Mouse (Mus musculus) forebrain, embryonic 11.5 days (tissue): Measurements from ENCODE around the gene Ldlrad3. TPM values are rescaled to one million over a fixed set of nuclear protein-coding genes. Genes with fewer than 3 reads are reported as not detected.
A peak's percentile ranks its signal among the peaks of the same experiment; 100 is the strongest.

ENCODE experiments used
- ATAC-seq: fragments of 200-750 bp; cut with Nextera tagmentation; replicated peaks from 2 replicates; pipeline ENCODE4 v1.8.0; 2017; ENCODE audit warnings: moderate TSS enrichment; ENCODE audit not compliant: low FRiP score
- DNase-seq: peaks from one replicate; pipeline ENCODE4 v3.0.0-alpha.2; 2017; ENCODE audit warnings: low spot score
- H3K27ac ChIP-seq: fragments of 300-500 bp; sonication (generic); 2 replicates; pipeline ENCODE4 v1.5.1; 2014; ENCODE audit warnings: low read depth, low read length
- H3K27me3 ChIP-seq: fragments of 300-500 bp; sonication (generic); 2 replicates; pipeline ENCODE4 v1.6.1; 2014; ENCODE audit warnings: mild to moderate bottlenecking, low read length, mixed read lengths; ENCODE audit not compliant: control insufficient read depth, insufficient read depth
- H3K36me3 ChIP-seq: fragments of 300-500 bp; sonication (generic); 2 replicates; pipeline ENCODE4 v1.6.1; 2014; ENCODE audit warnings: mild to moderate bottlenecking, low read length, moderate library complexity, mixed read lengths; ENCODE audit not compliant: control insufficient read depth, insufficient read depth
- H3K4me1 ChIP-seq: fragments of 300-500 bp; sonication (generic); replicated peaks from 2 replicates; pipeline ENCODE4 v1.6.1; 2014; ENCODE audit warnings: low read length, mixed read lengths; ENCODE audit not compliant: control insufficient read depth, insufficient read depth
- H3K4me2 ChIP-seq: fragments of 300-500 bp; sonication (generic); 2 replicates; pipeline ENCODE4 v1.6.1; 2014; ENCODE audit warnings: low read depth, mild to moderate bottlenecking, low read length, moderate library complexity, mixed read lengths; ENCODE audit not compliant: severe bottlenecking
- H3K4me3 ChIP-seq: fragments of 300-500 bp; sonication (generic); 2 replicates; pipeline ENCODE4 v1.5.1; 2014; ENCODE audit warnings: low read depth, low read length
- H3K9ac ChIP-seq: fragments of 300-500 bp; sonication (generic); 2 replicates; pipeline ENCODE4 v1.6.1; 2014; ENCODE audit warnings: low read length
- H3K9me3 ChIP-seq: fragments of 300-500 bp; sonication (generic); 2 replicates; pipeline ENCODE4 v1.6.1; 2016; ENCODE audit warnings: low read length, mixed read lengths; ENCODE audit not compliant: control insufficient read depth
- WGBS: fragments of 180-500 bp; shearing (Covaris S2); extraction: QIAGEN DNeasy Blood & Tissue Kit; methylation state at CpG from one replicate; pipeline ENCODE4 v1.1.7; 2014; 5-methylcytosine and 5-hydroxymethylcytosine counted together
- polyA plus RNA-seq: library from polyadenylated mRNA; unstranded; fragments of >200 nt; fragmentation: Nextera tagmentation; extraction: Ambion mirVana; gene quantifications from 2 replicates; pipeline ENCODE4 v1.2.1, GENCODE M21; 2014

The Ldlrad3 gene
- polyA plus RNA-seq, 1 experiment from 2014 or later, result 60.7 TPM

DNA sequence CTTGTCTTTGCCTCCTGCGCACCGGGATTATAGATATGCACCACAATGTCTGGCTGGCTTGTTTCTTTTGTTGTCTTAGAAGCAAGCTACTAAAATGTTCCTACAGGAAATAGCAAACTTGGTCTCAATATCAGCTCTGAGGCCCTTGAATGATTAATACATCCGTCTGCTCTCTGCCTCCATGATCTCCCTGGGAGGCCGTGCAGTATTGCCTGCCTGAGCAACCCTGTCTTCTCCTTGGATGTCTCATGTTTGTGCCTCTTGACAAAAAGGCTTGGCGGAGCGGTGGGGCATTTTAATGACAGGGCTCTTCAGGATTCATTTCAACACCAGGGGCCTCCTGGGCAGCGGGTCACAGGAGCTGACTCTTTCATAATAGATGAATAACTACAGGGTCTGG is 219.0 kb downstream of the Ldlrad3 start:
- Histone ChIP-seq H3K4me3 (no peak overlapping the region), H3K4me1 (peaks cover 43% of the 10 kb centered on the region), H3K9me3 (no peaks in the 10 kb centered on the region), H3K36me3 (no peaks in the 10 kb centered on the region), H3K4me2 (no peak overlapping the region), H3K27ac (peak overlapping the region; percentile 64), H3K27me3 (no peaks in the 10 kb centered on the region), H3K9ac (peak overlapping the region; percentile 16; the same call in 1 of the 2 replicates)
- DNase-seq, result no peak
- no peak for ATAC-seq
- 19% methylated on average over 7 of the region's 7 CpGs for WGBS

GRCm38 (mm10) chr2:101966017-101966416 is 220.2 kb downstream of the Ldlrad3 start:
- Histone ChIP-seq H3K4me3 (no peak overlapping the region), H3K4me1 (peaks cover 37% of the 10 kb centered on the region), H3K27ac (peak overlapping the region; percentile 43), H3K4me2 (no peak overlapping the region), H3K36me3 (no peaks in the 10 kb centered on the region), H3K27me3 (no peaks in the 10 kb centered on the region), H3K9me3 (no peaks in the 10 kb centered on the region), H3K9ac (no peak overlapping the region)
- WGBS, result 41% methylated on average over 4 of the region's 4 CpGs
- ATAC-seq, result no peak; the same call in 1 of the 2 replicates
- no peak for DNase-seq

DNA sequence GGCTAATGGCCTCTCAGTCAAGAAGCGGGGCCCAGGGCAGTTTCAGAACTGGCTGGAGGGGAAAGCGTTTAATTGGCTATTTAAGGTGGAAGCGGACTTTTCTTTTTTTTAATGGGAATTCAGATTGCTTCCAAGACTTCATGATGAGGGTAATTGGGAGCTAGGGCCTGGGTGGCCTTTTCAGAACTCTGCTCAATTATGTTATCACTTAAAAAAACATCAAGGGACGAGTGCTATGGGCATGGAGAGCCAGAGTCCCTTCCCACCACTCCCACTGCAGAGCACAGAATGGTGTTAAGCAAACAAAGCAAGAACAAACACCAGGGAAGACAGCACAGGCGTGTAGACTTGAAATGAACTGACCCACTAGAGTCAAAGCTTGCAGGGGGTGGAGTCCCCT is 220.7 kb downstream of the Ldlrad3 start:
- Histone ChIP-seq H3K27ac (peak overlapping the region; percentile 43; the same call in 1 of the 2 replicates), H3K9ac (no peak overlapping the region), H3K4me1 (peaks cover 39% of the 10 kb centered on the region), H3K36me3 (no peaks in the 10 kb centered on the region), H3K27me3 (no peaks in the 10 kb centered on the region), H3K4me2 (no peak overlapping the region), H3K4me3 (no peak overlapping the region), H3K9me3 (no peaks in the 10 kb centered on the region)
- ATAC-seq, result peak; percentile 69
- peak; percentile 73 for DNase-seq
- 28% methylated on average over 5 of the region's 5 CpGs for WGBS

- WGBS, result 66% methylated on average over 3 of the region's 3 CpGs
- no peaks in the 10 kb centered on the region for H3K36me3 ChIP-seq
- no peak overlapping the region for H3K4me3 ChIP-seq
- no peak overlapping the region for H3K4me2 ChIP-seq
- no peak overlapping the region for H3K9ac ChIP-seq
- no peak overlapping the region for H3K27ac ChIP-seq
- no peak for DNase-seq
- peaks cover 36% of the 10 kb centered on the region for H3K4me1 ChIP-seq
- ATAC-seq, result no peak
- no peaks in the 10 kb centered on the region for H3K9me3 ChIP-seq
- no peaks in the 10 kb centered on the region for H3K27me3 ChIP-seq
Observed at GRCm38 (mm10) chr2:101963367-101963766, 222.8 kb downstream of the Ldlrad3 start.

DNA sequence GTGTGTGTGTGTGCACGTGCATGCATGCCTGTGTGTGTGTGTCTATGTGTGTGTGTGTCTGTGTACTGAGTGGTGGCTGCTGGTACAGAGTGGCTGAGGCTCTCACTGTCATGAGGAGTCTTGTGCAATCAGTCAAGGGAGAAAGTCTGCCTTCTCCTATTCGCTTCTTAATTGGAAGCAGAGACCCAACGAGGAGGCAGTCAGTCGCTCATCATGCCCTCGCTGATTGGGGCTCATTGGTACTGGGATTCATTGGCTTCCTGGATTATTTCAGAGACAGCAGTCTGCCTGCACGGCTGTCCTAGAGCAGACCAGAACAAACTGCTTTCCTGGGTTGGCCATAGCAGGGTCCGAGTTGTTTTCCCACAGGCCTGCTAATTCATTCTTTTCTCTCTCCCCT is 223.8 kb downstream of the Ldlrad3 start:
- Histone ChIP-seq H3K9me3 (no peaks in the 10 kb centered on the region), H3K36me3 (no peaks in the 10 kb centered on the region), H3K27me3 (no peaks in the 10 kb centered on the region), H3K9ac (no peak overlapping the region), H3K27ac (no peak overlapping the region), H3K4me3 (no peak overlapping the region), H3K4me2 (no peak overlapping the region), H3K4me1 (peaks cover 29% of the 10 kb centered on the region)
- WGBS, result 63% methylated on average over 7 of the region's 7 CpGs
- ATAC-seq (no peak), DNase-seq (no peak)

- Histone ChIP-seq H3K9ac (no peak overlapping the region), H3K27ac (no peak overlapping the region), H3K4me3 (no peak overlapping the region), H3K27me3 (no peaks in the 10 kb centered on the region), H3K4me2 (no peak overlapping the region), H3K4me1 (peaks cover 28% of the 10 kb centered on the region), H3K9me3 (no peaks in the 10 kb centered on the region), H3K36me3 (no peaks in the 10 kb centered on the region)
- WGBS, result 64% methylated on average over 1 of the region's 1 CpGs
- DNase-seq (no peak), ATAC-seq (no peak)
Observed at GRCm38 (mm10) chr2:101961391-101961790, 224.8 kb downstream of the Ldlrad3 start.

DNA sequence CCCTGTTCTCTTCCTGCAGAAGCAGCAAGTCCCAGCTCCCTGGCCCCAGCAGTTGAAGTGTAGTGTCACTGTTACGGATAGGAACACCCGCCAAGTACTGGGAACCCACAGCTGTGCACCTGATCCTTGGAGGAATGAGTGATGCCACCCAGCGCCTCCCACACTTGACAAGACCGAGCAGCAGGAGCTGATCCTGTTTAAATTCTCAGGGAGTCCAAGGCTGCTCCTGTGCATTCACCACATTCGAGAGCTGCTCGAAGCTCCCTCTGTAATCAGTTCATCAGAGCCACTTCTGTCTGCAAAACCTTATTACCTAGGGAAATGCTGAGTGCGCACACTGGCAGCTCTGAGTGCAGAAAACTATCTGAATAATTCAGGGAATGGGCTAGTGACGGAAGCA is 225.5 kb downstream of the Ldlrad3 start:
- no peaks in the 10 kb centered on the region for H3K36me3 ChIP-seq
- H3K9me3 ChIP-seq, result no peaks in the 10 kb centered on the region
- H3K4me1 ChIP-seq, result peaks cover 21% of the 10 kb centered on the region
- no peak overlapping the region for H3K4me2 ChIP-seq
- ATAC-seq (no peak), DNase-seq (no peak)
- WGBS, result 81% methylated on average over 8 of the region's 8 CpGs
- no peak overlapping the region; the same call in 1 of the 2 replicates for H3K9ac ChIP-seq
- H3K4me3 ChIP-seq, result no peak overlapping the region
- H3K27ac ChIP-seq, result no peak overlapping the region
- H3K27me3 ChIP-seq, result no peaks in the 10 kb centered on the region

GRCm38 (mm10) chr2:101956125-101956524 is 230.1 kb downstream of the Ldlrad3 start:
- no peaks in the 10 kb centered on the region; the same call in 1 of the 2 replicates for H3K36me3 ChIP-seq
- H3K27ac ChIP-seq, result peak overlapping the region; percentile 37; the same call in 1 of the 2 replicates
- no peak overlapping the region for H3K9ac ChIP-seq
- 62% methylated on average over 10 of the region's 10 CpGs for WGBS
- no peak overlapping the region for H3K4me3 ChIP-seq
- no peaks in the 10 kb centered on the region for H3K9me3 ChIP-seq
- ATAC-seq (0 out of 2 replicates have a peak, but pooled peaks have one; percentile 26), DNase-seq (no peak)
- no peaks in the 10 kb centered on the region for H3K27me3 ChIP-seq
- H3K4me1 ChIP-seq, result peaks cover 10% of the 10 kb centered on the region
- H3K4me2 ChIP-seq, result no peak overlapping the region

- H3K27me3 ChIP-seq, result no peaks in the 10 kb centered on the region
- H3K4me1 ChIP-seq, result peaks cover 11% of the 10 kb centered on the region
- no peak overlapping the region for H3K27ac ChIP-seq
- H3K9me3 ChIP-seq, result no peaks in the 10 kb centered on the region
- no peak overlapping the region for H3K4me2 ChIP-seq
- DNase-seq (no peak), ATAC-seq (no peak)
- H3K4me3 ChIP-seq, result no peak overlapping the region
- no peak overlapping the region for H3K9ac ChIP-seq
- H3K36me3 ChIP-seq, result no peaks in the 10 kb centered on the region; the same call in none of the 2 replicates
- 93% methylated on average over 8 of the region's 8 CpGs for WGBS
Observed at GRCm38 (mm10) chr2:101952951-101953361, 233.2 kb downstream of the Ldlrad3 start.
